Mouse (Mus musculus) adrenal gland, adult (tissue): Measurements from ENCODE around the gene Cort.
"Not testable (repeated sequence)": the region's sequence is repeated elsewhere in the genome, so short reads cannot be mapped to it uniquely, and the experiment has no call there.

Source experiments
- DNase-seq, 2 experiments: peaks; one replicate each; pipeline ENCODE4 v3.0.0; 2022 to 2023; ENCODE audit warnings: low spot score in 1 of 2; ENCODE audit not compliant: inconsistent age in 2 of 2

Gene Cort

GRCm38 (mm10) chr4:149148084-149148483 lies 21.5 kb upstream of the Cort start:
- DNase-seq: no peak

GRCm38 (mm10) chr4:149147528-149147927 lies 21.0 kb upstream of the Cort start:
- DNase-seq: no peak

DNA sequence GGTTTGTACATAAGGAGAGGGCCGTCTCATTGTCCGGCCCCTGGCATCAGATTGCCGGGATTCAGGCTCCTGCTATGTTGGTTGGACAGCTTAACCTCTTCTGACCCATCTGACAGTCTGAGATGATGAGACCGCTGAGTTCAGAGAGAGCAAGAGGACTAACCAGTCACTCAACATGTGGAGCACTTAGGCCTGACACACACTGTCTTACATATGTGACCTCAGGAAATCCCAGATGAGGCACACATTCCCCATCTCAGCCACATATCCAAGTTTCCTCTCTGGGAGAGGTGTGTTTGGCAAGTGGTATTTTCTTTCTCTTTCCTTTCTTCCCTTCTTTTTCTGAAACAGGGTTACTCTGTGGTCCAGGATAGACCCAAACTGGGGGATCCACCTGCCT lies 18.6 kb upstream of the Cort start:
- DNase-seq: no peak

DNA sequence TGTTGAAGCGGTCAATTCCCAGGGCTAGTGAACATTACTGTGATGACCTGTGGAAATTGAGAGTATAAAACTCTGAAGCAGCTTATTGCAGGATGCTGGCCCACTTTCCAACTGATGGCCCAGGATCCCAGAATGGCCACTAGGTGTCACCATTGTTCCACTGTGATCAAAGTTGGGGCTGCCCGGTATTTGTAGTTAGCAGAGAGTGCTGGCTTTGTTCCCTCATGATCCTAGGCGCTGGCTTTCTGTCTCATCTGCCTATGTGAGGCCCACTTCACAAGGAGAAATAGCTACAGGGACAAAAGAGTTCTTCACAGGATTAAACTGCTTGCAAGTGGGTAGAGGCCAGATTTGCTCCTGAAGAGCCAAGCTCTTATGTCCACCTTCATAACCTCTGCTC lies 17.9 kb upstream of the Cort start:
- DNase-seq: peak; percentile 82 to 95

DNA sequence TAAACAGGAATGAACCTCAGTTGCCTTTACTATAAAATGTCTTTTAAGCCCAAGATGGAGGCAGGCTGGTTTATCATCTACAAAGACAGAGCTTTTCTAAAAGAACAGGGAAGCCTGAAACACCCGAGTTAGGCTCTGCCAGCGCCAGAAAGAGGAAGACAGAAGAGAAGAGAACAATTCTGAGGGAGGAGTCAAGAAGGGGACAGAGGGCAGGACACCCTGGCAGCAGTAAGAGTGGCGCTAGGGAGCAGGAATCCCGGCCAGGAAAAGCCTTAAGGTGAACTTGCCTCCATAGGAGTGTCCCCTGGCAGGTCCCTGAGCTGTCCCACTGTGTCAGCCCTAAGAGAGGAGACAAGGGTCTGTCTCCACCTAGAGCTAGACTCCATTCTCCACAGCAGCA lies 17.0 kb upstream of the Cort start:
- no peak for DNase-seq

GRCm38 (mm10) chr4:149138515-149138914 lies 12.0 kb upstream of the Cort start:
- DNase-seq: no peak

GRCm38 (mm10) chr4:149136982-149137770 lies 10.6 kb upstream of the Cort start, which contains the start of gene Cenps:
TSS of gene Cenps (minus strand) at chr4:149137629.
- peak; percentile 90 to 97 for DNase-seq

GRCm38 (mm10) chr4:149136116-149136850 lies 9.7 kb upstream of the Cort start:
- no peak for DNase-seq

GRCm38 (mm10) chr4:149133395-149133794 lies 6.8 kb upstream of the Cort start:
- DNase-seq: no peak

- DNase-seq: no peak
Measured at GRCm38 (mm10) chr4:149131789-149132565, 5.4 kb upstream of the Cort start.

GRCm38 (mm10) chr4:149131021-149131752 lies 4.6 kb upstream of the Cort start:
- DNase-seq: no peak

- DNase-seq: no peak
Measured at GRCm38 (mm10) chr4:149128467-149128866, 1.9 kb upstream of the Cort start.

GRCm38 (mm10) chr4:149126115-149126509 lies 451 bp downstream of the Cort start:
- DNase-seq: no peak

DNA sequence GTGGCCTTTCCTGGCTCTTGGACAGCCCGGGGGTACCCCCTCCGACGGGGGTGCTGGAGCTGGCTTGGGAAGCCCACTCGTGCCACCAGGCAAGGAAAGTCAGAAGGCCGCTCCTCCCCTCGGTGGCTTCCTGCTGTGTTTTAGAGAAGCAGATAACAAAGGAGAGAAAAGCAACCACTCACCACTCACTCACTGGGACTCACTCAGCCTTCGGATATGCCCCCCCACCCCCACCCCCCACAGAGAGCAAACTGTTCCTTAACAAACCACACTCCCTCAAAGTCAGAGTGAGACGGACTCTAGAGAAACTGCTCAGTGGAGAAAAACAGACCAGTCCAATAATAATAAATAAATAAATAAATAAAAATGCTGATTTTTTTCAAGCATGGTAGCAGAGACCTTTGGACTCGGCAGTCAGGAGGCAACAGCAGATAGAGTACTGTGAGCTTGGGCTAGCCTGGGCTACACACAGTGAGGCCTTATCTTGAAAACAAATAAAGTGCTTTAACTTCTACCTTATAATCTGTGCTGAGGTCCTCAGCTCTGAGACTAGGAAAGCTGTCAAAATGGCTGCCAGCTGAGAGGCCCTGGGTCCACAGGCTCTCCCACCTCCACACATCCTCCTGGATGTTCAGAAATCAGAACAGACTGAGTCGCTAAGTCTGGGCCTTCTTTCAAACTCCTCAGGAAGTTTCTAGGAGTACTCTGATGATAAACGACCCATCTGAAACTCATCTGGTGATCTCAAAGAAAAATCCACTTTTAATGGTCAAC lies 1.0 kb downstream of the Cort start:
- no peak for DNase-seq

GRCm38 (mm10) chr4:149123432-149123831 lies 3.1 kb downstream of the Cort start:
- no peak for DNase-seq

DNA sequence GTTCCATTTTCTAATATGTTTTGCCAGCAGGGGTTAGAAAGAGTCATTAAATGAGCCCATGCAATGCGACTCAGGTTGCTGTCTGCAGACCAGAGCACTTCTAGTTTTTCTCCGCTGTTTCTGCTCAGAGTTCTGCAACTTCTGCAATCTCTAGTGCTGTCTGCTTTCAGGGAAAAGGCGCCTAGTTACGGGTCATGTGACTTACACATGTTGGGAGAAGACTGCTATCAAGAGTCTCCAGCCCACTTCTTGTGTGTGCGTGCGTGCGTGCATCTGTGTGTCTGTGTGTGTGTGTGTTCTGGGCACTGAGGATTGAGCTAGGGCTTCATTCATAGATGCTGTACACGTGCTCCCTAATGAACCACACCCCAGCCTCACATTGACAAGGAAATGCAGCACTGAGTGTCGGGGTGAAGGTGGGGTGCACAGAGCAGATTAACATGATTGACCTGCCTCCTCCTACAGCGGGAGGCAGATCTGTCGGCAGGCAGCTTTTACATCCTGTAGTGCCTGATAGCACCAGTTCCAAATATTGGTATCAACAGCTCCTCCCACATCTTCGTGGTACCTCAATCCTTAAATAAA lies 6.5 kb downstream of the Cort start:
- not testable (repeated sequence) for DNase-seq

GRCm38 (mm10) chr4:149103875-149104561 lies 22.5 kb downstream of the Cort start, which contains the start of gene Dffa:
TSS of gene Dffa (plus strand) at chr4:149104146.
- peak; percentile 91 to 97 for DNase-seq

GRCm38 (mm10) chr4:149101456-149101855 lies 25.1 kb downstream of the Cort start:
- DNase-seq: peak in 1 of 2 experiments; percentile 49

DNA sequence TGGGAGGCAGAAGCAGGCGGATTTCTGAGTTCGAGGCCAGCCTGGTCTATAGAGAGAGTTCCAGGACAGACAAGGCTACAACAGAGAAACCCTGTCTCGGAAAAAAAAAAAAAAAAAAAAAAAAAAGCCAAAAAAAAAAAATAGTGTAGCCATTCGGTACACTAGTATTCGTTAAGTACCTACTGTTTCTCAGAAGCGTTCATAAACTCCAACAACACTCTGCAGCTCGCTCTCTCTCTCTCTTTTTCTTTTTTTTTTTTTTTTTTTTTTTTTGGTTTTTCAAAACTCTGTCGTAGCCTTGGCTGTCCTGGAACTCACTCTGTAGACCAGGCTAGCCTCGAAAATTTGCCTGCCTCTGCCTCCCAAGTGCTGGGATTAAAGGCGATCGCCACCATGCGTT lies 26.1 kb downstream of the Cort start:
- DNase-seq: not testable (repeated sequence)
